Mouse (Mus musculus) heart, postnatal 0 days (tissue): ENCODE results near the gene Tnfrsf1a. TPM values are rescaled to one million over a fixed set of nuclear protein-coding genes. Genes with fewer than 3 reads are reported as not detected.
"Not testable (repeated sequence)": the region's sequence is repeated elsewhere in the genome, so short reads cannot be mapped to it uniquely, and the experiment has no call there.

Experiments used
- ATAC-seq: fragments of 200-750 bp; cut with Nextera tagmentation; 2 replicates; pipeline ENCODE4 v1.8.0; 2017; ENCODE audit warnings: low read depth, moderate number of reproducible peaks, moderate library complexity; ENCODE audit not compliant: insufficient read depth
- DNase-seq: peaks from one replicate; pipeline ENCODE4 v3.0.0-alpha.2; 2016; ENCODE audit warnings: low spot score
- H3K27ac ChIP-seq: fragments of 300-500 bp; sonication (generic); 2 replicates; pipeline ENCODE4 v1.5.1; 2014; ENCODE audit warnings: low read depth, mild to moderate bottlenecking
- H3K27me3 ChIP-seq: fragments of 300-500 bp; sonication (generic); 2 replicates; pipeline ENCODE4 v1.6.1; 2014; ENCODE audit warnings: low read length, mixed read lengths; ENCODE audit not compliant: control insufficient read depth, insufficient read depth
- H3K36me3 ChIP-seq: fragments of 300-500 bp; sonication (generic); replicated peaks from 2 replicates; pipeline ENCODE4 v1.6.1; 2014; ENCODE audit warnings: low read length, mixed read lengths; ENCODE audit not compliant: control insufficient read depth, insufficient read depth
- H3K4me1 ChIP-seq: fragments of 300-500 bp; sonication (generic); 2 replicates; pipeline ENCODE4 v1.6.1; 2014; ENCODE audit warnings: antibody characterized with exemption; ENCODE audit not compliant: control insufficient read depth, insufficient read depth
- H3K4me2 ChIP-seq: fragments of 300-500 bp; sonication (generic); 2 replicates; pipeline ENCODE4 v1.6.1; 2014; ENCODE audit warnings: low read depth, mild to moderate bottlenecking, low read length, moderate library complexity
- H3K4me3 ChIP-seq: fragments of 300-500 bp; sonication (generic); 2 replicates; pipeline ENCODE4 v1.5.1; 2014; ENCODE audit warnings: low read depth, low read length
- H3K9ac ChIP-seq: fragments of 300-500 bp; sonication (generic); replicated peaks from 2 replicates; pipeline ENCODE4 v1.6.1; 2014; ENCODE audit warnings: low read depth, low read length, mixed read lengths
- H3K9me3 ChIP-seq: fragments of 300-500 bp; sonication (generic); replicated peaks from 2 replicates; pipeline ENCODE4 v1.6.1; 2016; ENCODE audit warnings: low read length; ENCODE audit not compliant: control insufficient read depth
- CTCF ChIP-seq: IDR thresholded peaks from 2 replicates; pipeline ENCODE4 v1.5.1; 2016; ENCODE audit warnings: antibody characterized with exemption, control low read depth, low read depth
- EP300 ChIP-seq: IDR thresholded peaks from 2 replicates; pipeline ENCODE4 v1.6.1; 2016; ENCODE audit warnings: antibody characterized with exemption, low read depth
- WGBS: fragments of 180-500 bp; shearing (Covaris S2); extraction: QIAGEN DNeasy Blood & Tissue Kit; methylation state at CpG from one replicate; pipeline ENCODE4 v1.1.7; 2014; 5-methylcytosine and 5-hydroxymethylcytosine counted together
- polyA plus RNA-seq: library from polyadenylated mRNA; unstranded; fragments of >200 nt; fragmentation: Nextera tagmentation; extraction: Ambion mirVana; gene quantifications from 2 replicates; pipeline ENCODE4 v1.2.1, GENCODE M21; 2015
- total RNA-seq: library from RNA; depleted of rRNA; stranded (reverse); fragments of >200 nt; gene quantifications from 2 replicates; pipeline ENCODE4 v1.2.3, GENCODE M21; 2014; ENCODE audit warnings: low replicate concordance; rRNA removed

Gene Tnfrsf1a
- 37.1 and 52.8 TPM in 2 replicates for total RNA-seq
- polyA plus RNA-seq = 39.8 and 40.1 TPM in 2 replicates

- H3K4me2 ChIP-seq = peak within 1 kb of the TSS; percentile 68
- TF ChIP-seq EP300 (no peak), CTCF (no peak)
- WGBS = 15% methylated on average over 22 of the region's 22 CpGs
- DNase-seq (peak; percentile 52), ATAC-seq (0 out of 2 replicates have a peak, but pooled peaks have one; percentile 4)
- H3K27ac ChIP-seq = peak within 1 kb of the TSS; percentile 84
- H3K4me3 ChIP-seq = peak within 1 kb of the TSS; percentile 60
- peak within 1 kb of the TSS; percentile 82 for H3K9ac ChIP-seq
- H3K27me3 ChIP-seq = no peaks in the 10 kb centered on the region
- H3K9me3 ChIP-seq = no peaks in the 10 kb centered on the region
- no peaks in the 10 kb centered on the region for H3K36me3 ChIP-seq
- H3K4me1 ChIP-seq = peaks cover 12% of the 10 kb centered on the region
These were observed at the start of gene Tnfrsf1a for GRCm38 (mm10) chr6:125348721-125349574. Tnfrsf1a (plus strand) TSS chr6:125349362.

- Histone ChIP-seq H3K9ac (no peak overlapping the region), H3K4me2 (no peak overlapping the region), H3K27ac (no peak overlapping the region), H3K36me3 (no peaks in the 10 kb centered on the region), H3K27me3 (no peaks in the 10 kb centered on the region), H3K4me3 (no peak overlapping the region), H3K9me3 (no peaks in the 10 kb centered on the region), H3K4me1 (no peaks in the 10 kb centered on the region)
- WGBS = 89% methylated on average over 1 of the region's 1 CpGs
- DNase-seq (no peak), ATAC-seq (no peak)
- TF ChIP-seq CTCF = no peak
These were observed 48.2 kb upstream of the Tnfrsf1a start for GRCm38 (mm10) chr6:125300982-125301381.

- TF ChIP-seq CTCF (no peak), EP300 (no peak)
- Histone ChIP-seq H3K27me3 (no peaks in the 10 kb centered on the region), H3K4me1 (no peaks in the 10 kb centered on the region), H3K9ac (no peak overlapping the region), H3K36me3 (peaks cover 13% of the 10 kb centered on the region), H3K4me2 (no peak overlapping the region), H3K9me3 (no peaks in the 10 kb centered on the region), H3K4me3 (no peak overlapping the region), H3K27ac (peak overlapping the region; percentile 51)
- 67% methylated on average over 24 of the region's 24 CpGs for WGBS
- ATAC-seq (no peak), DNase-seq (no peak)
These were observed 46.8 kb upstream of the Tnfrsf1a start for GRCm38 (mm10) chr6:125302231-125302982.

- Histone ChIP-seq H3K27me3 (no peaks in the 10 kb centered on the region), H3K9ac (no peak overlapping the region), H3K4me3 (no peak overlapping the region), H3K36me3 (peaks cover 19% of the 10 kb centered on the region), H3K27ac (no peak overlapping the region), H3K4me1 (no peaks in the 10 kb centered on the region), H3K4me2 (no peak overlapping the region), H3K9me3 (no peaks in the 10 kb centered on the region)
- 85% methylated on average over 4 of the region's 4 CpGs for WGBS
- ATAC-seq (no peak), DNase-seq (no peak)
- no peak for TF ChIP-seq CTCF
- TF ChIP-seq EP300 = no peak
These were observed 45.9 kb upstream of the Tnfrsf1a start for GRCm38 (mm10) chr6:125303242-125303641.

GRCm38 (mm10) chr6:125304408-125304807 lies 44.8 kb upstream of the Tnfrsf1a start:
- H3K9ac ChIP-seq, DNase-seq, H3K9me3 ChIP-seq, H3K27me3 ChIP-seq, H3K4me1 ChIP-seq, H3K4me3 ChIP-seq, H3K4me2 ChIP-seq, H3K27ac ChIP-seq, ATAC-seq: not testable (repeated sequence)
- 82% methylated on average over 7 of the region's 7 CpGs for WGBS
- H3K36me3 ChIP-seq = peaks cover 29% of the 10 kb centered on the region
